25 mouse cellular contexts compared by ENCODE assay signal in the genomic region with DNA sequence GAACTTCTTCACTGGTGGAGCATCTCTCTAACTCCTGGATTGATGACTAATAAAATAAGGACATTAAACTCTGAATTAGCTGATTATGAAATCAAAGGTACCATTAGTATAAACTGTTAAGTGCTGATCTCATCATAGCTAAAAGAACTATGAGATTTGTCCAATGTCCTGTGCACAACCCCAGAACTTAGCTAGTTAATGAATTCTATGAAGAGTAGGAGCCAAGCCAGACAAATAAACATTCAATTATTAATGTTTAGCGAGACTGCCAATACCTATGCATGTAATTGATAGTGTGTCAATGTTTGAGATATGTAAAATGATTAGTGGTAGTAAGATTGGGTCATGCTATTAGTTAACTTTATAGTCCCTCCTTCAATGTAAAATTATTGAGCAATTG.
"Had no signal": no experiment of that assay in that cellular context is flagged by ENCODE, and none has a peak within 500 bp of the region (broad histone marks: within the 10 kb centered on the region; RNA-seq: fewer than 3 reads in every experiment).

No protein-coding gene starts in this region.

- H3K27ac ChIP-seq: heart, adult 2 months; heart, embryonic 10.5 days; heart, embryonic 13.5 days; heart, embryonic 15.5 days; hindbrain, embryonic 10.5 days; hindbrain, embryonic 12.5 days; hindbrain, embryonic 13.5 days; hindbrain, embryonic 14.5 days; hindbrain, embryonic 15.5 days; hindbrain, postnatal 0 days; intestine, embryonic 15.5 days; kidney, embryonic 15.5 days; kidney, postnatal 0 days; layer of hippocampus, adult 2 months; left cerebral cortex, adult 2 months had no signal

- H3K27me3 ChIP-seq: heart, embryonic 12.5 days; heart, embryonic 13.5 days; heart, embryonic 15.5 days; hindbrain, embryonic 12.5 days; hindbrain, embryonic 13.5 days; hindbrain, embryonic 15.5 days; intestine, embryonic 15.5 days; kidney, embryonic 15.5 days had no signal

- DNase-seq: heart, adult 2 months; heart, postnatal 10 days; heart, postnatal 14 days; heart, postnatal 36 days; heart, postnatal 4 days; kidney, adult 11 months; kidney, adult 18-20 months; kidney, postnatal 10 days; layer of hippocampus, adult 9-11 months; layer of hippocampus, postnatal 36 days had no signal

- H3K4me3 ChIP-seq: heart, adult 2 months; heart, embryonic 10.5 days; heart, embryonic 12.5 days; heart, embryonic 13.5 days; heart, embryonic 15.5 days; hindbrain, embryonic 10.5 days; hindbrain, embryonic 12.5 days; hindbrain, embryonic 13.5 days; hindbrain, embryonic 15.5 days; intestine, embryonic 15.5 days; kidney, embryonic 15.5 days; layer of hippocampus, adult 2 months; left cerebral cortex, adult 2 months had no signal

- H3K36me3 ChIP-seq: heart, embryonic 10.5 days; heart, embryonic 12.5 days; heart, embryonic 13.5 days; heart, embryonic 15.5 days; hindbrain, embryonic 10.5 days; hindbrain, embryonic 12.5 days; hindbrain, embryonic 13.5 days; hindbrain, embryonic 15.5 days; intestine, embryonic 15.5 days; kidney, embryonic 15.5 days had no signal

- H3K4me1 ChIP-seq: heart, embryonic 10.5 days; heart, embryonic 12.5 days; heart, embryonic 13.5 days; heart, embryonic 15.5 days; hindbrain, embryonic 10.5 days; hindbrain, embryonic 12.5 days; hindbrain, embryonic 13.5 days; hindbrain, embryonic 15.5 days; intestine, embryonic 15.5 days; kidney, embryonic 15.5 days had no signal
